Mouse (Mus musculus) heart, postnatal 10 days (tissue): ENCODE results near the gene Slc24a4. TPM values are rescaled to one million over a fixed set of nuclear protein-coding genes. Genes with fewer than 3 reads are reported as not detected.

Experiments used
- DNase-seq, 2 experiments: peaks; one replicate each; pipeline ENCODE4 v3.0.0; 2021
- intact Hi-C: fragments of 180-260 bp; cut with DNase I; formaldehyde crosslinking; loops from one replicate; pipeline ENCODE4 v1.15.1; 2025
- total RNA-seq, 2 experiments: library from RNA; stranded (reverse); gene quantifications; 2 replicates each; pipeline ENCODE4 v1.2.3; 2021

The Slc24a4 gene
- total RNA-seq, 2 experiments from 2014 or later = 0.84 to 2.0 TPM

GRCm38 (mm10) chr12:102282126-102282525, 153.6 kb downstream of the Slc24a4 start:
- intact Hi-C loops = no loop called here
- peak in 1 of 2 experiments; percentile 26 for DNase-seq

- intact Hi-C loops = no loop called here
Measured at GRCm38 (mm10) chr12:102282763-102283482, 154.4 kb downstream of the Slc24a4 start, which contains the start of gene Rin3. Gene Rin3 (plus strand): TSS chr12:102283048.

GRCm38 (mm10) chr12:102283483-102284266, 155.1 kb downstream of the Slc24a4 start:
- DNase-seq = peak; percentile 83 to 84
- intact Hi-C loops = loop anchor here (2.0 kb wide), 1 partner anchor 19 kb away; no protein-coding TSS in a partner anchor

More at GRCm38 (mm10) chr12:102282763-102283482, 154.4 kb downstream of the Slc24a4 start, which contains the start of gene Rin3:
- peak; percentile 72 for DNase-seq

GRCm38 (mm10) chr12:102284267-102284610, 155.7 kb downstream of the Slc24a4 start:
- intact Hi-C loops = loop anchor here (2.0 kb wide), 1 partner anchor 19 kb away; no protein-coding TSS in a partner anchor
- DNase-seq = no peak

GRCm38 (mm10) chr12:102284618-102285159, 156.2 kb downstream of the Slc24a4 start:
- DNase-seq = peak in 1 of 2 experiments; percentile 14
- intact Hi-C loops = loop anchor here (2.0 kb wide), 1 partner anchor 18 kb away; no protein-coding TSS in a partner anchor

GRCm38 (mm10) chr12:102285318-102285717, 156.8 kb downstream of the Slc24a4 start:
- peak in 1 of 2 experiments; percentile 17 for DNase-seq
- intact Hi-C loops = loop anchor here (2.0 kb wide), 1 partner anchor 17 kb away; no protein-coding TSS in a partner anchor

- intact Hi-C loops = loop anchor here (2.0 kb wide), 2 partner anchors 17 to 35 kb away; no protein-coding TSS in a partner anchor
- no peak for DNase-seq
Measured at GRCm38 (mm10) chr12:102285779-102286178, 157.2 kb downstream of the Slc24a4 start.

- DNase-seq = peak; percentile 74 to 77
- intact Hi-C loops = loop anchor here (2.0 kb wide), 1 partner anchor 34 kb away; no protein-coding TSS in a partner anchor
Measured at GRCm38 (mm10) chr12:102286681-102287414, 158.3 kb downstream of the Slc24a4 start.

- no peak for DNase-seq
- intact Hi-C loops = loop anchor here (2.0 kb wide), 1 partner anchor 33 kb away; no protein-coding TSS in a partner anchor
Measured at GRCm38 (mm10) chr12:102287904-102288602, 159.5 kb downstream of the Slc24a4 start.

GRCm38 (mm10) chr12:102288846-102289245, 160.3 kb downstream of the Slc24a4 start:
- intact Hi-C loops = no loop called here
- DNase-seq = no peak

- DNase-seq = no peak
- intact Hi-C loops = no loop called here
Measured at GRCm38 (mm10) chr12:102289568-102289967, 161.0 kb downstream of the Slc24a4 start.

GRCm38 (mm10) chr12:102290662-102291061, 162.1 kb downstream of the Slc24a4 start:
- no peak for DNase-seq
- intact Hi-C loops = no loop called here

GRCm38 (mm10) chr12:102291686-102292085, 163.2 kb downstream of the Slc24a4 start:
- intact Hi-C loops = no loop called here

GRCm38 (mm10) chr12:102292501-102293215, 164.1 kb downstream of the Slc24a4 start:
- DNase-seq = no peak
- intact Hi-C loops = no loop called here

More at GRCm38 (mm10) chr12:102291686-102292085, 163.2 kb downstream of the Slc24a4 start:
- peak in 1 of 2 experiments; percentile 13 for DNase-seq

GRCm38 (mm10) chr12:102294634-102295033, 166.1 kb downstream of the Slc24a4 start:
- no peak for DNase-seq
- intact Hi-C loops = no loop called here

GRCm38 (mm10) chr12:102295230-102295629, 166.7 kb downstream of the Slc24a4 start:
- intact Hi-C loops = no loop called here
- peak in 1 of 2 experiments; percentile 35 for DNase-seq

- no peak for DNase-seq
- intact Hi-C loops = no loop called here
Measured at GRCm38 (mm10) chr12:102295662-102296061, 167.1 kb downstream of the Slc24a4 start.

- DNase-seq = no peak
Measured at GRCm38 (mm10) chr12:102296361-102296760, 167.8 kb downstream of the Slc24a4 start.

GRCm38 (mm10) chr12:102296967-102297366, 168.4 kb downstream of the Slc24a4 start:
- intact Hi-C loops = no loop called here
- no peak for DNase-seq

More at GRCm38 (mm10) chr12:102296361-102296760, 167.8 kb downstream of the Slc24a4 start:
- intact Hi-C loops = no loop called here
